Mouse (Mus musculus) splenic B cell, adult 2 months (primary cell): ENCODE measurements around the gene Syngr1.

Experiments used
- DNase-seq: peaks from one replicate; pipeline ENCODE4 v3.0.0-alpha.2; 2011; ENCODE audit warnings: low read depth, low spot score
- H3K27me3 ChIP-seq: 2 replicates; pipeline ENCODE4 v1.6.1; 2012; ENCODE audit warnings: mild to moderate bottlenecking, low read length, moderate library complexity, mixed read lengths; ENCODE audit not compliant: control insufficient read depth, poor library complexity, insufficient read depth, severe bottlenecking
- H3K36me3 ChIP-seq: 2 replicates; pipeline ENCODE4 v1.6.1; 2012; ENCODE audit warnings: mild to moderate bottlenecking, low read length, moderate library complexity, mixed read lengths; ENCODE audit not compliant: control insufficient read depth, poor library complexity, insufficient read depth, severe bottlenecking

The Syngr1 gene

GRCm38 (mm10) chr15:80091121-80091955 lies at the start of gene Syngr1, which contains the start of gene Rpl3:
Gene Syngr1, plus strand, starts transcription at chr15:80091334.
Gene Rpl3, minus strand, starts transcription at chr15:80091868.
- H3K36me3 ChIP-seq, result no peaks in the 10 kb centered on the region
- peak; percentile 81 for DNase-seq
- no peaks in the 10 kb centered on the region; the same call in 1 of the 2 replicates for H3K27me3 ChIP-seq

- no peak for DNase-seq
- Histone ChIP-seq H3K27me3 (no peaks in the 10 kb centered on the region), H3K36me3 (no peaks in the 10 kb centered on the region)
Measured at GRCm38 (mm10) chr15:80042152-80042551, 49.0 kb upstream of the Syngr1 start.

- Histone ChIP-seq H3K27me3 (no peaks in the 10 kb centered on the region), H3K36me3 (no peaks in the 10 kb centered on the region)
- no peak for DNase-seq
Measured at GRCm38 (mm10) chr15:80044249-80044648, 46.9 kb upstream of the Syngr1 start.

- DNase-seq, result peak; percentile 25
- no peaks in the 10 kb centered on the region for H3K27me3 ChIP-seq
- H3K36me3 ChIP-seq, result no peaks in the 10 kb centered on the region
Measured at GRCm38 (mm10) chr15:80045749-80046148, 45.4 kb upstream of the Syngr1 start.

GRCm38 (mm10) chr15:80047242-80047641 lies 43.9 kb upstream of the Syngr1 start:
- no peaks in the 10 kb centered on the region for H3K36me3 ChIP-seq
- H3K27me3 ChIP-seq, result no peaks in the 10 kb centered on the region
- no peak for DNase-seq

- DNase-seq, result no peak
- Histone ChIP-seq H3K36me3 (no peaks in the 10 kb centered on the region), H3K27me3 (no peaks in the 10 kb centered on the region)
Measured at GRCm38 (mm10) chr15:80047973-80048372, 43.2 kb upstream of the Syngr1 start.

- Histone ChIP-seq H3K36me3 (no peaks in the 10 kb centered on the region), H3K27me3 (no peaks in the 10 kb centered on the region)
- DNase-seq, result no peak
Measured at GRCm38 (mm10) chr15:80050093-80050492, 41.0 kb upstream of the Syngr1 start.

- Histone ChIP-seq H3K27me3 (no peaks in the 10 kb centered on the region), H3K36me3 (no peaks in the 10 kb centered on the region)
- DNase-seq, result no peak
Measured at GRCm38 (mm10) chr15:80051092-80051761, 39.9 kb upstream of the Syngr1 start.

GRCm38 (mm10) chr15:80051782-80052181 lies 39.4 kb upstream of the Syngr1 start:
- no peaks in the 10 kb centered on the region for H3K36me3 ChIP-seq
- no peak for DNase-seq
- no peaks in the 10 kb centered on the region for H3K27me3 ChIP-seq

GRCm38 (mm10) chr15:80053381-80054033 lies 37.6 kb upstream of the Syngr1 start:
- Histone ChIP-seq H3K36me3 (no peaks in the 10 kb centered on the region), H3K27me3 (no peaks in the 10 kb centered on the region)
- DNase-seq, result no peak

GRCm38 (mm10) chr15:80054034-80054710 lies 37.0 kb upstream of the Syngr1 start:
- DNase-seq, result no peak
- H3K36me3 ChIP-seq, result no peaks in the 10 kb centered on the region
- no peaks in the 10 kb centered on the region for H3K27me3 ChIP-seq

- Histone ChIP-seq H3K36me3 (no peaks in the 10 kb centered on the region), H3K27me3 (no peaks in the 10 kb centered on the region)
- no peak for DNase-seq
Measured at GRCm38 (mm10) chr15:80058151-80058550, 33.0 kb upstream of the Syngr1 start.

- Histone ChIP-seq H3K36me3 (no peaks in the 10 kb centered on the region), H3K27me3 (no peaks in the 10 kb centered on the region)
- DNase-seq, result no peak
Measured at GRCm38 (mm10) chr15:80059606-80060005, 31.5 kb upstream of the Syngr1 start.

- no peak for DNase-seq
- H3K36me3 ChIP-seq, result no peaks in the 10 kb centered on the region
- H3K27me3 ChIP-seq, result no peaks in the 10 kb centered on the region; the same call in 1 of the 2 replicates
Measured at GRCm38 (mm10) chr15:80060356-80061070, 30.6 kb upstream of the Syngr1 start.
